Mouse (Mus musculus) CD4-positive, CD25-positive, alpha-beta regulatory T cell, adult 4 months (primary cell): ENCODE data around the gene Slc44a4. TPM values are rescaled to one million over a fixed set of nuclear protein-coding genes. Genes with fewer than 3 reads are reported as not detected.
"Not testable (repeated sequence)": the region's sequence is repeated elsewhere in the genome, so short reads cannot be mapped to it uniquely, and the experiment has no call there.

Experiments
- ATAC-seq: one replicate; pipeline ENCODE4 v1.8.0; 2017
- polyA plus RNA-seq, 2 experiments: library from polyadenylated mRNA; unstranded; fragments of 100-300 nt; shearing (Covaris generic); gene quantifications; one replicate each; pipeline ENCODE4 v1.2.1; 2017

Slc44a4 gene
- polyA plus RNA-seq, 2 experiments from 2014 or later = not detected

DNA sequence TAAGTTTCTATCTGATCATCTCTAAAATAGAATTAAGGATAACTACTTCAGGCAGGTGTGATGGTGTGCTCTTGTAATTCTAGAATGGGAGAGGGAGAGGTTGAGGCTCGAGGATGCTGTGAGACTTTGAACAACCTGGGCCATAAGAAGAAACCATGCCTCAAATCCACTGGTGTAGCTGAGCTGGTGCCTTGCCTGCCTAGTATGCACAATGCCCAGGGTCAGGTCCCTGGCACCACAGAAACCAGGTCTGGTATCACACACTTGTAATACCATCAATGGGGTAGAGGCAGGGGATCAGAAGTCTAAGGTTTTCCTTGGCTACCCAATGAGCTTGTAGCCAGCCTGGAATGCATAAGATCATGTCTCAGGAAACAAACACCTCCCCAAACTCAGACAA, 48.6 kb downstream of the Slc44a4 start:
- ATAC-seq = no peak

DNA sequence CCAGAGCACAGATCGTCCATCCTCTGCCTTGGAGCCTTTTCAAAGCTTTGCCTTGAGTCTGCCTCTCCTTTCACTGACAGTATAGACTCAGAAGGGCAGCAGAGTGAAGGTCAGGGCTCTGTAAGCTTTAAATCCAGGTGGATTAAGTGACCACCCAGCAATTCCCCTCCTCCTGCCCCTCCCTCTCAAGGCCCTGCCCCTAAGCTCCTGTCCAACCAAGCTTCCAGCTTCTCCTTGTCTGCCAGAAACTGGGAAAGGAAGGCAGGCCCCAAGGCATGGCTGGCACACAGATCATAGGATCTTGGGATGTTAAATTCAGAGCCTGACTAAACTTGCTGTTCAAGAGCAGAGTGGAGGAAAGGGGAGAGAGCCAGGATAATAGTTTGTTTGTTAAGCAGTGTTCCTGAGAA, 50.4 kb downstream of the Slc44a4 start:
- ATAC-seq = no peak

DNA sequence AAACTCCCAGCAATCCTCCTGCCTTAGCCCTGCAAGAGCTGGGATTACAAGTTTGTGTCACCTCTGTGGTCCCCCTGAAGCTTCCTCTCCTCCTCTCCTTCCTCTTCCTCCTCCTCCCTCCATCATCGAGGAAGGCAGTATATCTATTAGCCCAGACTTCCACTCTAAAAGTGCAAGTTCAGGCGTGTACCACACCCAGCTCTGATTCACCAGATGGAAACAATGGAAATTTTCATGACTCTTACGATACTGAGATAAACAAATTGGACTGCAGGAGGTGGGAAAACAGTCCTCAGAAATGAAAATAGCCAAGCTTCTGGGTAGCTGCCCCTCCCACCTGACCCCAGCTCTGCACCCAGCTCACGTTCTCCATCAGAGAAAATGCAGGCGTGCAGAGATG, 51.4 kb downstream of the Slc44a4 start:
- no peak for ATAC-seq

DNA sequence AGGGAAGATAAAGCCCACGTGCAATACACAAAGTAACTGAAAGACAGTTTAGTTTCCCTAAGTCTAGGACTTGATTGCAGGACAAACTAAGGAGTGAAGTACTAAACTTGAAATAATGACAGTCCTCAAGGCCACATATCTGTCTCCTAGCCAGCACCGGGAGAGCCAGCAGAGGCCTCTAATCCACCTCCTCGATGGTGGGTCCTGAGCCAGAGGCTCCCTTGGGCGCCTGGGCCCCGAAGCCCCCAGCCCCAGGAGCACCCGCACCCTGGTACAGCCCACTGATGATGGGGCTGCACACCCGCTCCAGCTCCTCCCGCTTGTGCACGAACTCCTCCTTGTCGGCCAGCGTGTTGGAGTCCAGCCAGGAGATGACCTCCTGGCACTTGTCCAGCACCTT, 55.6 kb downstream of the Slc44a4 start, which contains the start of gene Gm20481:
Gene Gm20481 (plus strand): TSS at position 91 of the 400 bp plus-strand sequence.
- ATAC-seq = not testable (repeated sequence)

DNA sequence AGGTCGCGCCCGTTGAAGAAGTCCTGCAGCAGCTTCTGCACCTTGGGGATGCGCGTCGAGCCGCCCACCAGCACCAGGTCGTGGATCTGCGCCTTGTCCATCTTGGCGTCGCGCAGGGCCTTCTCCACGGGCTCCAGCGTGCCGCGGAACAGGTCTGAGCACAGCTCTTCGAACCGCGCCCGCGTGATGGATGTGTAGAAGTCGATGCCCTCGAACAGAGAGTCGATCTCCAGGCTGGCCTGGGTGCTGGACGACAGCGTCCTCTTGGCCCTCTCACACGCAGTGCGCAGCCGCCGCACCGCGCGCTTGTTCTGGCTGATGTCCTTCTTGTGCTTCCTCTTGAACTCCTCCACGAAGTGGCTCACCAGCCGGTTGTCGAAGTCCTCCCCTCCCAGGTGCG, 56.6 kb downstream of the Slc44a4 start:
- ATAC-seq = not testable (repeated sequence)

DNA sequence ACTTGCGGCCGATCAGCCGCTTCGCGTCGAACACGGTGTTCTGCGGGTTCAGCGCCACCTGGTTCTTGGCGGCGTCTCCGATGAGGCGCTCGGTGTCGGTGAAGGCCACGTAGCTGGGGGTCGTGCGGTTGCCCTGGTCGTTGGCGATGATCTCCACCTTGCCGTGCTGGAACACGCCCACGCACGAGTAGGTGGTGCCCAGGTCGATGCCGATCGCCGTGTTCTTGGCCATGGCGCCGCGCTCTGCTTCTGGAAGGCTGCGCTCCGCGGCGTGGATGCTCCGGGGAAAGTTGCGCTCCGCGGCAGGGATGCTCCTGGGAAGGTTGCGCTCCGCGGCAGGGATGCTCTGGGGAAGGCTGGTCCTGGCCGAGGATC, 57.4 kb downstream of the Slc44a4 start:
- peak; percentile 35 for ATAC-seq

DNA sequence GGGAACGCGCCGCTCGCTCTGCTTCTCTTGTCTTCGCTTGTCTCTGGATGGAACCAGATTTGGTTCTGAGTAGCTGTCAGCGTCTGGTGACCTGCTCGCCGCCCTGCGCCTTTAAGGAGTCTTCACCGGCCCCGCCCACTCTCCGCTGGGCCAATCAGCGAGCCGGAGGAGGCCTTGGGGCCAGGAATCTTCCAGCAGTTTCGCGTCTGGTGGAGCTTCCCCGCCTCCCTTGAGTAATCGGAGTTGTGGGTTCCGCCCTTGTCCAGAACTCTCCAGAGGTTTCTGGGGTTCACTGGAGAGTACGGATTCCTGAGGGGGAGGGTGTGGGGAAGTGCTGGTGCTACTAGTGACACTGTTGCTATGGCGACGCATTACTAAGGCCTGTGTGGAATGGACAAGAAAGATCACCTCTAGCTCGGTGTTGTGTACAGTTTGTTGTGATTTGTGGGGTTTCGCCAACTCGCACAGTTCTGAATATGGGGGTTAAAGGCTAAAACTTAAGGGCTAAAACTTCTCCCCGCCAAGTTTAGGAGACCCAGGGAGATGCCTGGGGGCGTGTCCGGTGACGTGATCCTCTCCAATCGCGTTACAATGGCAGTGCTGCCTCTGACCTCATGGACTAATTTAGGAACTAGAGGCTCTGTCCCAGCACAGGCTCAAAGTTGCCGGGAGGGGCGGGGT, 57.9 kb downstream of the Slc44a4 start, which contains the start of the genes Hspa1a and Hspa1l:
Gene Hspa1a (minus strand): TSS at position 88 of the 681 bp plus-strand sequence.
Gene Hspa1l (plus strand): TSS at position 635 of the 681 bp plus-strand sequence.
- ATAC-seq = peak; percentile 95

DNA sequence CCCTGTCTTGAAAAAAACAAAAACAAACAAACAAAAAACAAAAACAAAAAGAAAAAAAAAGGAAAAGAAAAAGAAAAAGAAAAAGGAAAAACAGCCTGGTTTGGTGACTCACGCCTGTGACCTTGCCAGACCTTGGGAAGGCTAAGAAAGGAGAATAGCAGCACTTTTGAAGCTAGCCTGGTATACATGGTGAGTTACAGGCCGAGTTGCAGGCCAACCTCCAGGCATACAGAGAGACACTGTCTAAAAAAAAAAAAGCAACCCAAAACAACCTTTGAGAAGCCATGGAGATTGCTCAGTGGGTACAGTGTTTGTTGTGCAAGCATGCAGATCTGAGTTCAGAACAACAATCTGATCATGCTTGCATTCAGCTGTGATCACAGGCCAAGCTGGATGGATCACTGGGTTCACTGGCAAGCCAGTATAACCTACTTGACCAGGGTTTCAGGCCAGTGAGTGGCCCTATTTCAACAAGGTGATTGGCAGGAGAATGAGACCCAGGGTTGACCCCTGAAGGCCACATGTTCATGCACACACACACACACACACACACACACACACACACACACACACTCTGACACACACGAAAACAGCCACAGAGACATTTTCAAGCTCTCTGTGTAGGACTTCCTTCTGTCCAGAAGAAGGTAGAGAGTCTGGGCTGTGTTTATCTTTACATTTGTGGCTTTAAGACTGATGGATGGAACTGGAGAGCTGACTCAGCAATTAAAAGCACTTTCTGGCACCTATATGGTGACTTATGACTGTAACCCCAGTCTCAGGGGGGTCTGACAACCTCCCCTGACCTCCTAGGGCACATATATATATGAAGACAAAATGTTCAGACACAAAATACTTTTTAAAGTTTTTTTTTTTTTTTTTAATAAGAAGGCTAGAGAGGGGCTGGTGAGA, 61.6 kb downstream of the Slc44a4 start:
- ATAC-seq = no peak

DNA sequence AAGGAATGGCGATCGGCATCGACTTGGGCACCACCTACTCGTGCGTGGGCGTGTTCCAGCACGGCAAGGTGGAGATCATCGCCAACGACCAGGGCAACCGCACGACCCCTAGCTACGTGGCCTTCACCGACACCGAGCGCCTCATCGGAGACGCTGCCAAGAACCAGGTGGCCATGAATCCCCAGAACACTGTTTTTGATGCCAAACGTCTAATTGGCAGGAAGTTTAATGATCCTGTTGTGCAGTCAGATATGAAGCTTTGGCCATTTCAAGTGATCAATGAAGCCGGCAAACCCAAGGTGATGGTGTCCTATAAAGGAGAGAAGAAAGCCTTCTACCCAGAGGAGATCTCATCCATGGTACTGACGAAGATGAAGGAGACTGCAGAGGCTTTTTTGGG, 62.7 kb downstream of the Slc44a4 start:
- no peak for ATAC-seq

DNA sequence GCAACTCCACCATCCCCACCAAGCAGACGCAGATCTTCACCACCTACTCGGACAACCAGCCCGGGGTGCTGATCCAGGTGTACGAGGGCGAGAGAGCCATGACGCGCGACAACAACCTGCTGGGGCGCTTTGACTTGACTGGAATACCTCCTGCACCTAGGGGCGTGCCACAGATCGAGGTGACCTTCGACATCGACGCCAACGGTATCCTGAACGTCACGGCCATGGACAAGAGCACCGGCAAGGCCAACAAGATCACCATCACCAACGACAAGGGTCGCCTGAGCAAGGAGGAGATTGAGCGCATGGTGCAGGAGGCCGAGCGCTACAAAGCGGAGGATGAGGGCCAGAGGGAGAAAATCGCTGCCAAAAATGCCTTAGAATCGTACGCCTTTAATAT, 64.0 kb downstream of the Slc44a4 start:
- ATAC-seq = no peak

DNA sequence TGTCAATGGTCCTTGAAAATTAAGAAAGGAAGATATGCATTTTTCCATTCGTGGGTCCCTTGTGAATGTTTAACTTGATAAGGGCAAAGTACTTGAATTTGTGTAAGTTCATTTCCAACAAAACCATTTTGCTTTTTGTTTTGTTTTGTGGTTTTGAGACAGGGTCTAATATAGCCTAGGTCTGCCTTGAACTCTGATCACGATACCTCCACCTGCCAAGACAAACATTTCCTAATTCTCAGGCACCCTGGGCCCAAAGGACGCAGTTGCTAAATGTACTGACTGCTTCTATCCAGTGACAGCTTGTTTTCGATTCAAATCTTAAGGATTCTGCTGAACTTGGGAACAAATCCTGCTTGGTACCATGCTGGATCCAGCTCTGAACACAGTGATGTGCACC, 65.4 kb downstream of the Slc44a4 start:
- ATAC-seq = no peak

Other genes with a start within 250 kb of the Slc44a4 start
- gene Tnxb, start 243.9 kb upstream of the Slc44a4 start, polyA plus RNA-seq = not detected
- not detected for gene C4b, start 170.6 kb upstream of the Slc44a4 start, polyA plus RNA-seq
- gene Cyp21a1, start 109.9 kb upstream of the Slc44a4 start, polyA plus RNA-seq = not detected
- gene Stk19, start 77.5 kb upstream of the Slc44a4 start, polyA plus RNA-seq = 10 to 100 TPM; 24.4 to 46.0 TPM
- 10 to 100 TPM; 28.8 to 33.4 TPM for gene Dxo, start 77.4 kb upstream of the Slc44a4 start, polyA plus RNA-seq
- 10 to 100 TPM; 26.8 to 44.1 TPM for gene Skiv2l, start 64.3 kb upstream of the Slc44a4 start, polyA plus RNA-seq
- 10 to 100 TPM; 33.2 to 44.8 TPM for gene Nelfe, start 64.1 kb upstream of the Slc44a4 start, polyA plus RNA-seq
- under 1 TPM; 0.27 to 0.61 TPM for gene Cfb, start 51.9 kb upstream of the Slc44a4 start, polyA plus RNA-seq
- not detected for gene Zbtb12, start 35.0 kb upstream of the Slc44a4 start, polyA plus RNA-seq
- gene Gm20547, start 32.4 kb upstream of the Slc44a4 start, polyA plus RNA-seq = not detected
- 1 to 10 TPM; 1.1 to 2.5 TPM for gene C2, start 16.2 kb upstream of the Slc44a4 start, polyA plus RNA-seq
- 10 to 100 TPM; 21.8 to 30.5 TPM for gene Ehmt2, start 16.0 kb upstream of the Slc44a4 start, polyA plus RNA-seq
- 10 to 100 TPM; 32.5 to 40.6 TPM for gene Neu1, start 16.8 kb downstream of the Slc44a4 start, polyA plus RNA-seq
- gene Hspa1b, start 44.8 kb downstream of the Slc44a4 start, polyA plus RNA-seq = 1 to 10 TPM in 1 of 2 experiments, under 1 TPM in 1; 0.84 to 3.7 TPM
- 1 to 10 TPM in 1 of 2 experiments, not detected in 1; 3.1 TPM for gene Gm20481, start 55.4 kb downstream of the Slc44a4 start, polyA plus RNA-seq
- 1 to 10 TPM in 1 of 2 experiments, not detected in 1; 1.1 TPM for gene Hspa1a, start 57.7 kb downstream of the Slc44a4 start, polyA plus RNA-seq
- 1 to 10 TPM in 1 of 2 experiments, under 1 TPM in 1; 0.17 to 1.3 TPM for gene Hspa1l, start 58.2 kb downstream of the Slc44a4 start, polyA plus RNA-seq
- 10 to 100 TPM; 51.4 to 54.8 TPM for gene Lsm2, start 67.4 kb downstream of the Slc44a4 start, polyA plus RNA-seq
- gene Vars, start 86.5 kb downstream of the Slc44a4 start, polyA plus RNA-seq = 10 to 100 TPM; 28.4 to 31.6 TPM
- gene Vwa7, start 102.1 kb downstream of the Slc44a4 start, polyA plus RNA-seq = under 1 TPM; 0.12 to 0.14 TPM
- 1 to 10 TPM; 2.7 to 2.8 TPM for gene Sapcd1, start 113.5 kb downstream of the Slc44a4 start, polyA plus RNA-seq
- gene Msh5, start 132.3 kb downstream of the Slc44a4 start, polyA plus RNA-seq = 1 to 10 TPM; 1.8 to 2.5 TPM
- 100 to 1,000 TPM; 490 to 619 TPM for gene Clic1, start 135.5 kb downstream of the Slc44a4 start, polyA plus RNA-seq
- 1 to 10 TPM; 1.1 to 6.3 TPM for gene Ddah2, start 144.6 kb downstream of the Slc44a4 start, polyA plus RNA-seq
- not detected for gene Ly6g6c, start 150.9 kb downstream of the Slc44a4 start, polyA plus RNA-seq
- not detected for gene Mpig6b, start 151.7 kb downstream of the Slc44a4 start, polyA plus RNA-seq
- not detected for gene Ly6g6e, start 162.4 kb downstream of the Slc44a4 start, polyA plus RNA-seq
- not detected for gene Ly6g6d, start 163.6 kb downstream of the Slc44a4 start, polyA plus RNA-seq
- gene Ly6g6f, start 171.1 kb downstream of the Slc44a4 start, polyA plus RNA-seq = not detected
- gene Abhd16a, start 174.8 kb downstream of the Slc44a4 start, polyA plus RNA-seq = 10 to 100 TPM; 23.5 to 27.2 TPM
- not detected for gene Ly6g5c, start 193.8 kb downstream of the Slc44a4 start, polyA plus RNA-seq
- 1 to 10 TPM; 2.5 to 2.8 TPM for gene Ly6g5b, start 201.0 kb downstream of the Slc44a4 start, polyA plus RNA-seq
- 10 to 100 TPM; 80.4 to 86.0 TPM for gene Gpank1, start 207.0 kb downstream of the Slc44a4 start, polyA plus RNA-seq
- 100 to 1,000 TPM; 243 to 284 TPM for gene Csnk2b, start 207.6 kb downstream of the Slc44a4 start, polyA plus RNA-seq
- 10 to 100 TPM; 24.2 to 33.4 TPM for gene D17H6S53E, start 211.9 kb downstream of the Slc44a4 start, polyA plus RNA-seq
- under 1 TPM in 1 of 2 experiments, not detected in 1; 0.32 TPM for gene Apom, start 217.6 kb downstream of the Slc44a4 start, polyA plus RNA-seq
- 10 to 100 TPM; 16.9 to 31.5 TPM for gene Bag6, start 220.7 kb downstream of the Slc44a4 start, polyA plus RNA-seq